8 mouse cellular contexts compared by ENCODE assay signal in the genomic region with DNA sequence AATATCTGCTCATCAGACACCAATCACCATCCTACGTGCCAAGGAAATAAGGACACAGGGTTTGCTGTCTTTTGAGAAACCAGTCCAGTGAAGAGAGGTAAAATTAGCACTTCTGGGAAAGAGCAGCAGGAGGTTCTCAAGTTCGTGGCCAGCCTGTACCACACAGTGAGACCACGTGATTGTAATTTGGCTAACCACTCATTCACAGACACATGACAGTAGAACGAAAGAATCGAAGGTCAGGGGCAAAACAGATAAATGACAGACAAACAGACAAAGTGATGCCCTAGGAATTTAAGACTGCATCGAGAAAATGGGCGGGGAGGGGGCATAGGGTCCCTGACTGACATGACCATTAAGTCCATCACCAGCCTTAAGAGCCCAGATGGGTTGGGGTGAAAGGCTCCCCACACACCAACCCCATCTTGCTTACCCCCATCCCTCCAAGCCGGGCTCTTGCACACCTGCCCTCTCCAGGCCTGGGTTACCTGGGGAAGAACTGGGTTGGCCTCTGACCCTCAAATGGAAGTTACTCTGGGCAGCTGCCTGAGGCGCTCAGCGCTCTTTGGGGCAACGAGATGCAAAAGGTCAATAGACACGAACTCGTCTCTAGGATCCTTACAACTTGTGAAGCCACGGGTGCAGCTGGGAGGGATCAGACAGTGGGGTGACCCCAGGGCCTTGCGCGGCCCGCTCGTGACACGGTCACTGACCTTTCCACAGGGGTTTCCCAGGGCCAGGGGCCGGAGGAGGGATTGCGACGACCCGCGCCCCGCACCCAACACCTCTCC. TPM values are rescaled to one million over a fixed set of nuclear protein-coding genes. Genes with fewer than 3 reads are reported as not detected.
DNase-seq lines count a peak whose midpoint lies in the region; ATAC-seq and TF ChIP-seq lines count a peak whose summit lies in the region.

No protein-coding gene starts in this region.

- peak overlapping the region; percentile 89 for H3K4me2 ChIP-seq in heart, embryonic 15.5 days
- peak overlapping the region; percentile 78 for H3K4me2 ChIP-seq in hindbrain, postnatal 0 days (ENCODE audit: low read depth, low read length)

- no peaks in the 10 kb centered on the region for H3K27me3 ChIP-seq in heart, embryonic 15.5 days
- H3K27me3 ChIP-seq in hindbrain, postnatal 0 days (ENCODE audit: insufficient read depth, low read length), result no peaks in the 10 kb centered on the region

- DNase-seq in heart, adult 8-10 months (ENCODE audit: low spot score), result no peak
- no peak for DNase-seq in hindbrain, postnatal 0 days (ENCODE audit: low spot score)
- DNase-seq in layer of hippocampus, adult 18-20 months (ENCODE audit: low spot score in 2 of 2), result no peak
- no peak for DNase-seq in cerebellum, postnatal 10 days

- peak; percentile 7; the same call in 1 of the 2 replicates for ATAC-seq in heart, embryonic 15.5 days (replicated peaks; ENCODE audit: insufficient number of reproducible peaks, insufficient read depth, low FRiP score, low read depth)
- peak; percentile 9 for ATAC-seq in CD4-positive, CD25-positive, alpha-beta regulatory T cell, adult 4 months
- peak; percentile 50 for ATAC-seq in hindbrain, postnatal 0 days
- ATAC-seq in monocyte, adult 5-6 weeks (replicated peaks; ENCODE audit: insufficient number of reproducible peaks, low FRiP score, low TSS enrichment, poor library complexity, severe bottlenecking), result peak; percentile 18

- peak overlapping the region; percentile 77 for H3K4me3 ChIP-seq in heart, embryonic 15.5 days
- H3K4me3 ChIP-seq in brown adipose tissue, adult 24 weeks (ENCODE audit: insufficient read depth, low read depth, low read length), result peak overlapping the region; percentile 93
- H3K4me3 ChIP-seq in hindbrain, postnatal 0 days (ENCODE audit: low read length), result peak overlapping the region; percentile 65

- H3K4me1 ChIP-seq in heart, embryonic 15.5 days (replicated peaks), result peaks cover 16% of the 10 kb centered on the region
- peaks cover 12% of the 10 kb centered on the region for H3K4me1 ChIP-seq in brown adipose tissue, adult 24 weeks (ENCODE audit: control insufficient read depth, insufficient read depth, insufficient read length, low read length)
- no peaks in the 10 kb centered on the region for H3K4me1 ChIP-seq in hindbrain, postnatal 0 days (ENCODE audit: insufficient read depth, low read length)

- peak overlapping the region; percentile 87 for H3K9ac ChIP-seq in heart, embryonic 15.5 days
- H3K9ac ChIP-seq in hindbrain, postnatal 0 days (replicated peaks; ENCODE audit: low read length), result peak overlapping the region; percentile 68

- WGBS in heart, embryonic 15.5 days, result 10% methylated on average over 25 of the region's 25 CpGs
- WGBS in hindbrain, postnatal 0 days, result 10% methylated on average over 25 of the region's 25 CpGs

- H3K9me3 ChIP-seq in heart, embryonic 15.5 days (replicated peaks), result no peaks in the 10 kb centered on the region
- H3K9me3 ChIP-seq in hindbrain, postnatal 0 days (ENCODE audit: low read length), result no peaks in the 10 kb centered on the region

- H3K36me3 ChIP-seq in heart, embryonic 15.5 days, result 0 out of 2 replicates have a peak, but pooled peaks cover 5% of the 10 kb centered on the region
- H3K36me3 ChIP-seq in hindbrain, postnatal 0 days (ENCODE audit: insufficient read depth, low read length), result no peaks in the 10 kb centered on the region

- no peak for TF ChIP-seq CTCF in hindbrain, postnatal 0 days (IDR thresholded peaks at IDR 0.05; ENCODE audit: low read depth)

- peak overlapping the region; percentile 98 for H3K27ac ChIP-seq in heart, embryonic 15.5 days
- peak overlapping the region; percentile 95 for H3K27ac ChIP-seq in brown adipose tissue, adult 24 weeks (replicated peaks; ENCODE audit: low read depth, low read length)
- peak overlapping the region; percentile 77 for H3K27ac ChIP-seq in hindbrain, postnatal 0 days

RNA-seq across cellular contexts. Expression of a gene that starts 0.6 kb away (rescaled TPM):
- 16.5 and 17.2 TPM in 2 replicates for polyA plus RNA-seq in heart, embryonic 15.5 days (2015; fragmentation: Nextera tagmentation; extraction: Ambion mirVana)
- total RNA-seq in heart, adult 8-10 months (2022), result 10 to 100 TPM; 29.9 to 32.3 (median 31.6) TPM
- 1 to 10 TPM; 4.0 to 5.8 TPM for polyA plus RNA-seq in CD4-positive, CD25-positive, alpha-beta regulatory T cell, adult 4 months (2017; shearing (Covaris generic))
- 90.6 and 104 TPM in 2 replicates for polyA plus RNA-seq in brown adipose tissue, adult 24 weeks (2012; ENCODE audit: insufficient read depth, insufficient read length, missing spikeins)
- total RNA-seq in hindbrain, postnatal 0 days (2014; rRNA removed), result 7.1 and 8.1 TPM in 2 replicates
- 6.6 and 7.9 TPM in 2 replicates for polyA plus RNA-seq in hindbrain, postnatal 0 days (2015; fragmentation: Nextera tagmentation; extraction: Ambion mirVana)
- total RNA-seq in monocyte, adult 5-6 weeks (2017), result 7.3 to 11.4 TPM (median 9.6 TPM) in 3 replicates
- 10 to 100 TPM; 12.6 to 14.4 TPM for total RNA-seq in layer of hippocampus, adult 18-20 months (2021)

RNA-seq across cellular contexts. Expression of a gene that starts 24.1 kb away (rescaled TPM):
- 340 and 352 TPM in 2 replicates for polyA plus RNA-seq in heart, embryonic 15.5 days (2015; fragmentation: Nextera tagmentation; extraction: Ambion mirVana)
- total RNA-seq in heart, adult 8-10 months (2022), result 100 to 1,000 TPM; 157 to 170 (median 164) TPM
- polyA plus RNA-seq in CD4-positive, CD25-positive, alpha-beta regulatory T cell, adult 4 months (2017; shearing (Covaris generic)), result 100 to 1,000 TPM; 204 to 227 TPM
- polyA plus RNA-seq in brown adipose tissue, adult 24 weeks (2012; ENCODE audit: insufficient read depth, insufficient read length, missing spikeins), result 163 and 187 TPM in 2 replicates
- 129 and 134 TPM in 2 replicates for total RNA-seq in hindbrain, postnatal 0 days (2014; rRNA removed)
- polyA plus RNA-seq in hindbrain, postnatal 0 days (2015; fragmentation: Nextera tagmentation; extraction: Ambion mirVana), result 339 and 344 TPM in 2 replicates
- total RNA-seq in monocyte, adult 5-6 weeks (2017), result 60.0 to 80.9 TPM (median 77.6 TPM) in 3 replicates
- 100 to 1,000 TPM; 195 to 219 TPM for total RNA-seq in layer of hippocampus, adult 18-20 months (2021)
